Mouse (Mus musculus): ENCODE results near the gene Cpne4.

GRCm38 (mm10) chr9:104623564-104623963, 76.5 kb downstream of the Cpne4 start:
- no peak for TF ChIP-seq GABPA (IDR thresholded peaks at IDR 0.05; ENCODE audit: insufficient replicate concordance, low read depth, low read length)
- TF ChIP-seq CTCF (conservative IDR thresholded peaks at IDR 0.05 in 1 of 2, IDR thresholded peaks at IDR 0.05 in 1 of 2; ENCODE audit: low read depth in 2 of 2, low read length in 2 of 2) = no peak
- TF ChIP-seq USF1 (IDR thresholded peaks at IDR 0.05; ENCODE audit: low read depth, low read length) = no peak
- no peak for TF ChIP-seq HCFC1 (IDR thresholded peaks at IDR 0.05; ENCODE audit: low read depth, low read length)
- no peak for TF ChIP-seq JUND (conservative IDR thresholded peaks at IDR 0.05; ENCODE audit: low read depth, low read length)
- no peak for TF ChIP-seq CHD1 (IDR thresholded peaks at IDR 0.05; ENCODE audit: low read depth, low read length)
- no peak for TF ChIP-seq ZKSCAN1 (IDR thresholded peaks at IDR 0.05; ENCODE audit: borderline replicate concordance, low read depth, low read length)
